Mouse (Mus musculus) neural tube, embryonic 14.5 days (tissue): ENCODE measurements around the gene Dtymk. TPM values are rescaled to one million over a fixed set of nuclear protein-coding genes. Genes with fewer than 3 reads are reported as not detected.

Experiments
- ATAC-seq: fragments of 200-750 bp; cut with Nextera tagmentation; 2 replicates; pipeline ENCODE4 v1.8.0; 2017; ENCODE audit warnings: low read depth, mild to moderate bottlenecking, moderate TSS enrichment, moderate library complexity
- H3K27ac ChIP-seq: fragments of 300-500 bp; sonication (generic); 2 replicates; pipeline ENCODE4 v1.5.1; 2014; ENCODE audit warnings: low read depth, mild to moderate bottlenecking, control low read depth, low read length, moderate library complexity, mixed read lengths
- H3K27me3 ChIP-seq: fragments of 300-500 bp; sonication (generic); 2 replicates; pipeline ENCODE4 v1.6.1; 2014; ENCODE audit warnings: low read length; ENCODE audit not compliant: control insufficient read depth, insufficient read depth
- H3K36me3 ChIP-seq: fragments of 300-500 bp; sonication (generic); 2 replicates; pipeline ENCODE4 v1.6.1; 2014; ENCODE audit warnings: low read length, mixed read lengths; ENCODE audit not compliant: control insufficient read depth, insufficient read depth
- H3K4me1 ChIP-seq: fragments of 300-500 bp; sonication (generic); 2 replicates; pipeline ENCODE4 v1.6.1; 2014; ENCODE audit warnings: low read length; ENCODE audit not compliant: control insufficient read depth, insufficient read depth
- H3K4me2 ChIP-seq: fragments of 300-500 bp; sonication (generic); 2 replicates; pipeline ENCODE4 v1.6.1; 2014; ENCODE audit warnings: mild to moderate bottlenecking, low read depth, low read length, control low read depth
- H3K4me3 ChIP-seq: fragments of 300-500 bp; sonication (generic); 2 replicates; pipeline ENCODE4 v1.5.1; 2014; ENCODE audit warnings: low read depth, low read length, control low read depth, mixed read lengths
- H3K9ac ChIP-seq: fragments of 300-500 bp; sonication (generic); replicated peaks from 2 replicates; pipeline ENCODE4 v1.6.1; 2014; ENCODE audit warnings: low read depth, mild to moderate bottlenecking, control low read depth, low read length, mixed read lengths
- H3K9me3 ChIP-seq: fragments of 300-500 bp; sonication (generic); 2 replicates; pipeline ENCODE4 v1.6.1; 2016; ENCODE audit warnings: low read length; ENCODE audit not compliant: control insufficient read depth
- WGBS: fragments of 180-500 bp; shearing (Covaris S2); extraction: QIAGEN DNeasy Blood & Tissue Kit; methylation state at CpG from one replicate; pipeline ENCODE4 v1.1.7; 2014; 5-methylcytosine and 5-hydroxymethylcytosine counted together
- polyA plus RNA-seq: library from polyadenylated mRNA; unstranded; fragments of >200 nt; fragmentation: Nextera tagmentation; extraction: Ambion mirVana; gene quantifications from 2 replicates; pipeline ENCODE4 v1.2.1, GENCODE M21; 2014

Gene Dtymk
- polyA plus RNA-seq, 1 experiment from 2014 or later: 153 TPM

GRCm38 (mm10) chr1:93755618-93756017 is 46.1 kb downstream of the Dtymk start:
- H3K36me3 ChIP-seq: no peaks in the 10 kb centered on the region
- H3K9ac ChIP-seq: no peak overlapping the region
- peak overlapping the region; percentile 60 for H3K4me2 ChIP-seq
- peak overlapping the region; percentile 94 for H3K4me3 ChIP-seq
- WGBS: 26% methylated on average over 7 of the region's 7 CpGs
- no peaks in the 10 kb centered on the region for H3K27me3 ChIP-seq
- peaks cover 15% of the 10 kb centered on the region for H3K4me1 ChIP-seq
- no peak for ATAC-seq
- no peak overlapping the region; the same call in 1 of the 2 replicates for H3K27ac ChIP-seq
- no peaks in the 10 kb centered on the region for H3K9me3 ChIP-seq

- H3K9ac ChIP-seq: peak overlapping the region; percentile 84
- peak overlapping the region; percentile 94 for H3K4me3 ChIP-seq
- H3K4me2 ChIP-seq: peak overlapping the region; percentile 60
- peaks cover 15% of the 10 kb centered on the region for H3K4me1 ChIP-seq
- no peaks in the 10 kb centered on the region for H3K27me3 ChIP-seq
- no peak for ATAC-seq
- no peaks in the 10 kb centered on the region for H3K9me3 ChIP-seq
- peak overlapping the region; percentile 87 for H3K27ac ChIP-seq
- no peaks in the 10 kb centered on the region for H3K36me3 ChIP-seq
- WGBS: under 1% methylated on average over 13 of the region's 13 CpGs
Observed at GRCm38 (mm10) chr1:93755291-93755610, 46.5 kb downstream of the Dtymk start.

GRCm38 (mm10) chr1:93754573-93755290 is 47.0 kb downstream of the Dtymk start, which contains the start of gene Thap4:
Gene Thap4, minus strand, starts transcription at chr1:93754864.
- Histone ChIP-seq H3K27ac (peak within 1 kb of the TSS; percentile 87), H3K9me3 (no peaks in the 10 kb centered on the region), H3K4me3 (peak within 1 kb of the TSS; percentile 94), H3K36me3 (no peaks in the 10 kb centered on the region; the same call in 1 of the 2 replicates), H3K27me3 (no peaks in the 10 kb centered on the region), H3K4me1 (peaks cover 15% of the 10 kb centered on the region), H3K4me2 (peak within 1 kb of the TSS; percentile 87), H3K9ac (peak within 1 kb of the TSS; percentile 84)
- ATAC-seq: peak; percentile 94
- 0% methylated on average over 75 of the region's 121 CpGs for WGBS

GRCm38 (mm10) chr1:93753911-93754572 is 47.7 kb downstream of the Dtymk start:
- Histone ChIP-seq H3K9me3 (no peaks in the 10 kb centered on the region), H3K27me3 (no peaks in the 10 kb centered on the region), H3K4me1 (peaks cover 15% of the 10 kb centered on the region), H3K4me3 (peak overlapping the region; percentile 94), H3K9ac (peak overlapping the region; percentile 84), H3K4me2 (peak overlapping the region; percentile 87), H3K27ac (peak overlapping the region; percentile 87), H3K36me3 (no peaks in the 10 kb centered on the region; the same call in 1 of the 2 replicates)
- under 1% methylated on average over 59 of the region's 59 CpGs for WGBS
- ATAC-seq: peak; percentile 39

GRCm38 (mm10) chr1:93751290-93751689 is 50.4 kb downstream of the Dtymk start, which contains the start of gene Atg4b:
Gene Atg4b, plus strand, starts transcription at chr1:93751500.
- Histone ChIP-seq H3K27ac (no peak within 1 kb of the TSS), H3K4me2 (no peak within 1 kb of the TSS), H3K9ac (no peak within 1 kb of the TSS), H3K4me3 (no peak within 1 kb of the TSS), H3K36me3 (no peaks in the 10 kb centered on the region; the same call in 1 of the 2 replicates), H3K4me1 (peaks cover 13% of the 10 kb centered on the region), H3K9me3 (no peaks in the 10 kb centered on the region), H3K27me3 (no peaks in the 10 kb centered on the region)
- ATAC-seq: no peak
- 89% methylated on average over 6 of the region's 6 CpGs for WGBS

- no peak for ATAC-seq
- peaks cover 5% of the 10 kb centered on the region for H3K4me1 ChIP-seq
- 100% methylated on average over 1 of the region's 1 CpGs for WGBS
- H3K4me3 ChIP-seq: no peak overlapping the region
- no peak overlapping the region for H3K4me2 ChIP-seq
- no peak overlapping the region for H3K27ac ChIP-seq
- no peak overlapping the region for H3K9ac ChIP-seq
- H3K27me3 ChIP-seq: no peaks in the 10 kb centered on the region
- no peaks in the 10 kb centered on the region; the same call in 1 of the 2 replicates for H3K36me3 ChIP-seq
- no peaks in the 10 kb centered on the region for H3K9me3 ChIP-seq
Observed at GRCm38 (mm10) chr1:93748539-93748938, 53.2 kb downstream of the Dtymk start.

GRCm38 (mm10) chr1:93746179-93746578 is 55.6 kb downstream of the Dtymk start:
- no peak for ATAC-seq

GRCm38 (mm10) chr1:93742910-93743309 is 58.8 kb downstream of the Dtymk start:
- H3K9me3 ChIP-seq: no peaks in the 10 kb centered on the region
- H3K4me3 ChIP-seq: no peak overlapping the region
- H3K4me1 ChIP-seq: no peaks in the 10 kb centered on the region
- H3K36me3 ChIP-seq: no peaks in the 10 kb centered on the region
- no peaks in the 10 kb centered on the region for H3K27me3 ChIP-seq
- no peak overlapping the region for H3K9ac ChIP-seq
- H3K27ac ChIP-seq: no peak overlapping the region
- H3K4me2 ChIP-seq: no peak overlapping the region
- ATAC-seq: no peak

More at GRCm38 (mm10) chr1:93746179-93746578, 55.6 kb downstream of the Dtymk start:
- H3K27ac ChIP-seq: no peak overlapping the region
- no peak overlapping the region for H3K9ac ChIP-seq
- no peak overlapping the region for H3K4me2 ChIP-seq
- H3K36me3 ChIP-seq: no peaks in the 10 kb centered on the region; the same call in 1 of the 2 replicates
- H3K9me3 ChIP-seq: no peaks in the 10 kb centered on the region
- 90% methylated on average over 4 of the region's 5 CpGs for WGBS
- no peaks in the 10 kb centered on the region for H3K4me1 ChIP-seq
- no peak overlapping the region for H3K4me3 ChIP-seq
- no peaks in the 10 kb centered on the region for H3K27me3 ChIP-seq
